Mouse (Mus musculus): ENCODE results near the gene Lrp1. TPM values are rescaled to one million over a fixed set of nuclear protein-coding genes. Genes with fewer than 3 reads are reported as not detected.

Lrp1 gene
- 9.4 TPM for total RNA-seq (2023)

DNA sequence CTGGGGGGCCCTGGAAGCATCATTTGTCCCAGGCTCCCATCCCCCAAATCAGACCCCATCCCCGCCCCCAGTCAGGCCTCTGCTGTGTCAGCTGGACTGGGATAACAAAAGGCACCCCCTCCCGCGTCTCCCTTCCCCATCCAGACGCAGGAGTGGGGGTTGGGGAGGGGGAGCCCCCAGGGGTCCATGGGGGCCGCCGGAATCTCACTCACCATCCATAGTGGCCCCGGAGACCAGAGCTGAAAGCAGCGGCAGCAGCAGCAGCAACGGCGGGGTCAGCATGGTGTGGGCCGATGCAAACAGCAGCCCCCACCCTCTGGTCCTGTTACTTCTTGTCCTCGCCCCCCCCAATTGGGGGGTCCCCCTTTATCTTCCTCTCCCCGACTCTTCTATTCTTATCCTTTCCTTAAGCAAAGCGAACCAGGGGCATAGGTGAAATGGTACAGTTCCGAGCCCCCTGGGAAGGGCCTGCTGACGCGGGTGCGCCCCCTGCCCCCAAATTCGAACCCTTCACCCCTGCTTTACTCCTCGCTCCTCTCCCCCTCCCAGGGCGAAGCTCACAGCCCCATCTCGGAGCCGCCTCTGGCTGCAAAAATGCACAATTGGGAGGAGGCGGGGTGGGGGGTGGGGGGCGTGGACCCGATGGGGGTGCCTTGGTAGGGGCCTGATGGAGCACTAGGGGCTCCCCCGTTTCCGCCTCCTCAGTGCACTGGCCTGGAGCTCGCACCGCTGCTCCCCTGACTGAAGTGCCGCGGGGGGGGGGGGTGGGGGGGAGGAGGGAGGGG, at the start of gene Lrp1:
Gene Lrp1, minus strand, starts transcription at position 743 of the 785 bp plus-strand sequence.

GRCm38 (mm10) chr10:127668093-127669050, 47.4 kb upstream of the Lrp1 start, which contains the start of gene Nab2:
Gene Nab2 (minus strand): TSS chr10:127668568.

GRCm38 (mm10) chr10:127666501-127667268, 45.7 kb upstream of the Lrp1 start, which contains the start of gene Nemp1:
Gene Nemp1 (plus strand): TSS chr10:127666901.

GRCm38 (mm10) chr10:127642772-127643552, 22.0 kb upstream of the Lrp1 start, which contains the start of gene Stat6:
Gene Stat6 (plus strand): TSS chr10:127642986.

DNA sequence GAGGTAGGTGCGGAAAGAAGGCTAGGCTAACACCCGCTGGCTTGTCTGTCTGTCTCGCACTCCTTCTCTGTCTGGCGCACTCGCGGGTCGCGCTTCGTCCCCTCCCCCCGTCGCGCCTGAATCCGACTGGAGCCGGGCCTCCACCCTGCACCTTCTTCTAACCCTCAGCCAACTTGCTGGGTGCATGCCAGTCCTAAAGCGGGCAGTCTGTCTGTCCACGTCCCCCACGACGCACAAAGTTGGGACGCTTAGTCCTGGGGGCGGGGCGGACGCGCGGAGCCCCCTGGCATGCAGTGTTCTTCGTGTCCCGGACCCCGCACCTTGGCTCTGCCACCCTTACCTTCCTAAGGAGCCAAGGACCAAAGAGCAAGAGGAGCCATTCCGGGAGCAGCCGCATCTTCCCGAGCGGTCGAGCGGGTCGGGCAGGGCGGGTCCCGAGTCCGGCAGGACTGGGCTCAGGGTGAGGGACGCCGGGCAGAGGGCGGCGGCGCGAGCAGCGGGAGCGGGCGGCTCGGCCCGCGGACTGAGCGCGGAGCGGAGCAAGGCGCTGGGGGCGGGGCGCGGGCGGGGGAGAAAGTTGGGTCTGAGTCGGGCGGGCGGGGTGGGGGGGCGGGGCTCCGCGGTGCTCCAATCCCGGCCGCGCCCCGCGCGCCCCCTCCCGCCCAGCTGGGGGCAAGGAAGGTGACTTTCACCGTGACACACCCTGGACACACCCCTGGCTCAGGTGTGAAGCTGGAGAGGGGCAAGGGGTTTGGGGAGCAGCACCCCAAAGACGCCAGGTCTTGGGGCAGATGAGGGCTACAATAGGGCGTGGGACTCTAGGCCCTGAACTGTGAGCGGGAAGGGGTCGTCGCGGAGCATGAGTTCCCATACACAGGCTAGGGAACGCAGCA, 86.7 kb downstream of the Lrp1 start, which contains the start of gene Nxph4:
Gene Nxph4, minus strand, starts transcription at position 524 of the 893 bp plus-strand sequence.

DNA sequence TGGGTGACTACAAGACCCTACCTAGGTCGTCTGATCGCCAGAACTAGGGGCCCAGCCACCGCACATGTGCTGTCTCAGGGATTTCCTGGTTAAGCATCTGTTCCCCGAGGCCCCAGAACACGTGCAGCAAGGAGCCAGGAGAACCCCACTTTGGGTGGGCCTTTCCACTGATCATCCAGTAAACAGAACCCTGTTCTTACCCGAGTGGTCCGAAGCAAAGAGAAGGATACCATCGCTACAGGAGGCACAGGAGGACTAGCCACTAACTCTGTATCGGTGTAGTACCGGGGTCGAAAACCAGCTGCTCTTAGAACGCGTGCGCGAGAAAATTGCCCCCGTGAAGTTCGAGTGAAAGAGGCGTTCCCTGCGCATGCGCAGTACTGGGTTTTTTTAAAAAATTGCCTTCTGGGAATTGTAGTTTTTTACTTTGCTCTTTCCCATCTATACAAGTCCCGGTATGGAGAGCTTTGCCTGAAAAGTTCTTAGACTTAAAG, 98.8 kb downstream of the Lrp1 start, which contains the start of gene Shmt2:
Gene Shmt2, minus strand, starts transcription at position 357 of the 494 bp plus-strand sequence.

DNA sequence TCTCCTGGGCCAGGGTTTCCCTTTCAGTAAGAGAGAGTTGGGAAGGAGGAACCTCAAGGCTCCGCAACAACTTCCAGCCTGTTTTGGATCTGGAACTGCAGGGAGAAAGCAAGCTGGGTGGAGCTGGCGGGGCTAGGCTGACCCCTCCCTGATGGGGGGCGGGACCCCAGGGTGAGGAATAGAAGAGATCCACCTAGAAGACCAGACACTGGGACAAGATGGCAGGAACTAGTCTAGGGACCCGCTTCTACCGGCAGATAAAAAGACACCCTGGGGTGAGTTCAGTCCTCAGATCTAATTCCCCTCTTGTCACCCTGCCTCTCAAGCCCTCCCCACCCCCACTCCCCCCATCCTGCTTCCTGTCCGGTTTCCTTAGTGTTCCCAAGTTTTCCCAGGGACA, 106.2 kb downstream of the Lrp1 start, which contains the start of gene Ndufa4l2:
Gene Ndufa4l2, plus strand, starts transcription at position 204 of the 400 bp plus-strand sequence.

GRCm38 (mm10) chr10:127500894-127501893, 119.8 kb downstream of the Lrp1 start, which contains the start of gene Stac3:
Gene Stac3 (plus strand): TSS chr10:127501686.

Other genes with a start within 250 kb of the Lrp1 start
- 103 TPM for gene R3hdm2, start 240.8 kb downstream of the Lrp1 start, total RNA-seq (2023)
- gene Stac3, start 119.5 kb downstream of the Lrp1 start, total RNA-seq (2023): 6.2 TPM
- not detected for gene Ndufa4l2, start 106.2 kb downstream of the Lrp1 start, total RNA-seq (2023)
- 70.1 TPM for gene Shmt2, start 98.7 kb downstream of the Lrp1 start, total RNA-seq (2023)
- not detected for gene Nxph4, start 86.6 kb downstream of the Lrp1 start, total RNA-seq (2023)
- gene Stat6, start 21.8 kb upstream of the Lrp1 start, total RNA-seq (2023): 196 TPM
- 7.1 TPM for gene Nemp1, start 45.8 kb upstream of the Lrp1 start, total RNA-seq (2023)
- 48.2 TPM for gene Nab2, start 47.4 kb upstream of the Lrp1 start, total RNA-seq (2023)
- gene Myo1a, start 84.0 kb upstream of the Lrp1 start, total RNA-seq (2023): 0.33 TPM
- not detected for gene Tac2, start 103.3 kb upstream of the Lrp1 start, total RNA-seq (2023)
- 10.6 TPM for gene Zbtb39, start 118.4 kb upstream of the Lrp1 start, total RNA-seq (2023)
- 0.41 TPM for gene Gpr182, start 130.6 kb upstream of the Lrp1 start, total RNA-seq (2023)
- 0.18 TPM for gene Rdh1, start 138.6 kb upstream of the Lrp1 start, total RNA-seq (2023)
- not detected for gene Rdh16f1, start 138.6 kb upstream of the Lrp1 start, total RNA-seq (2023)
- 0.80 TPM for gene Rdh9, start 155.2 kb upstream of the Lrp1 start, total RNA-seq (2023)
- gene Rdh16, start 180.0 kb upstream of the Lrp1 start, total RNA-seq (2023): not detected
- not detected for gene Rdh19, start 228.8 kb upstream of the Lrp1 start, total RNA-seq (2023)
- not detected for gene Rdh16f2, start 245.3 kb upstream of the Lrp1 start, total RNA-seq (2023)